Mouse (Mus musculus): ENCODE results near the gene Fbxl20.

GRCm38 (mm10) chr11:98138894-98139293 lies 11.3 kb downstream of the Fbxl20 start:
- no peak for TF ChIP-seq CTCF (IDR thresholded peaks at IDR 0.05; ENCODE audit: low read depth)
- no peak for TF ChIP-seq EP300 (IDR thresholded peaks at IDR 0.05; ENCODE audit: low read depth)
